Mouse (Mus musculus) MEL (cell line): Measurements from ENCODE around the gene Cldn11. TPM values are rescaled to one million over a fixed set of nuclear protein-coding genes. Genes with fewer than 3 reads are reported as not detected.

ENCODE experiments used
- DNase-seq: peaks from one replicate; pipeline ENCODE4 v3.0.0; 2011; ENCODE audit warnings: low read depth, low spot score
- H3K27ac ChIP-seq: 2 replicates; pipeline ENCODE4 v1.5.1; 2012; ENCODE audit warnings: low read depth, mild to moderate bottlenecking, control low read depth, low read length, moderate library complexity; ENCODE audit not compliant: control insufficient read depth
- H3K27me3 ChIP-seq, 2 experiments: fragments of 150-350 bp in 1 of 2; sonication (generic) in 1 of 2; 2 replicates each; pipeline ENCODE4 v1.6.1; 2012; ENCODE audit warnings: low read length in 2 of 2, mild to moderate bottlenecking in 2 of 2, improper control_type of control experiment in 1 of 2, moderate library complexity in 1 of 2; ENCODE audit not compliant: insufficient read depth in 2 of 2, control insufficient read depth in 1 of 2
- H3K36me3 ChIP-seq, 2 experiments: 2 replicates each; pipeline ENCODE4 v1.6.1; 2012 to 2014; ENCODE audit warnings: low read length in 2 of 2, improper control_type of control experiment in 1 of 2, inconsistent platforms in 1 of 2, mild to moderate bottlenecking in 1 of 2; ENCODE audit not compliant: insufficient read depth in 2 of 2, control insufficient read depth in 1 of 2
- H3K4me1 ChIP-seq, 2 experiments: fragments of 150-350 bp in 1 of 2; sonication (generic) in 1 of 2; 2 replicates each; pipeline ENCODE4 v1.6.1; 2012; ENCODE audit warnings: low read length in 2 of 2, improper control_type of control experiment in 1 of 2, mild to moderate bottlenecking in 1 of 2; ENCODE audit not compliant: insufficient read depth in 2 of 2, control insufficient read depth in 1 of 2
- H3K4me3 ChIP-seq, 2 experiments: fragments of 150-350 bp in 1 of 2; sonication (generic) in 1 of 2; 2 replicates each; pipeline ENCODE4 v1.5.1; 2012; ENCODE audit warnings: low read depth in 2 of 2, low read length in 2 of 2, mild to moderate bottlenecking in 2 of 2, moderate library complexity in 2 of 2, control low read depth in 1 of 2, improper control_type of control experiment in 1 of 2; ENCODE audit not compliant: control insufficient read depth in 1 of 2, insufficient read depth in 1 of 2
- H3K79me2 ChIP-seq: 2 replicates; pipeline ENCODE4 v1.6.1; 2012; ENCODE audit warnings: mild to moderate bottlenecking, low read length, moderate library complexity; ENCODE audit not compliant: control insufficient read depth, poor library complexity, insufficient read depth
- H3K9ac ChIP-seq: 2 replicates; pipeline ENCODE4 v1.6.1; 2012; ENCODE audit warnings: low read depth, mild to moderate bottlenecking, control low read depth, low read length, moderate library complexity; ENCODE audit not compliant: control insufficient read depth, poor library complexity, severe bottlenecking
- H3K9me3 ChIP-seq: fragments of 150-350 bp; sonication (generic); replicated peaks from 2 replicates; pipeline ENCODE4 v1.6.1; 2012; ENCODE audit warnings: mild to moderate bottlenecking, low read length, improper control_type of control experiment, moderate library complexity; ENCODE audit not compliant: insufficient read depth
- CTCF ChIP-seq, 3 experiments: IDR thresholded peaks in 2 of 3; conservative IDR thresholded peaks in 1 of 3; 2 replicates each; pipeline ENCODE4 v1.5.1; 2011 to 2012; ENCODE audit warnings: low read length in 3 of 3, low read depth in 2 of 3, mild to moderate bottlenecking in 2 of 3, improper control_type of control experiment in 1 of 3, inconsistent platforms in 1 of 3, mixed read lengths in 1 of 3, moderate library complexity in 1 of 3; ENCODE audit not compliant: control insufficient read depth in 1 of 3, insufficient read depth in 1 of 3, poor library complexity in 1 of 3, severe bottlenecking in 1 of 3
- ELF1 ChIP-seq: IDR thresholded peaks from 2 replicates; pipeline ENCODE4 v1.6.1; 2014; ENCODE audit warnings: low read depth, mild to moderate bottlenecking, inconsistent platforms, low read length, improper control_type of control experiment, moderate library complexity
- EP300 ChIP-seq, 2 experiments: IDR thresholded peaks; 2 replicates each; pipeline ENCODE4 v1.6.1; 2011; ENCODE audit warnings: improper control_type of control experiment in 2 of 2, low read length in 2 of 2, low read depth in 1 of 2, mild to moderate bottlenecking in 1 of 2
- ETS1 ChIP-seq: IDR thresholded peaks from 2 replicates; pipeline ENCODE4 v1.6.1; 2012; ENCODE audit warnings: low read depth, mild to moderate bottlenecking, inconsistent platforms, low read length, improper control_type of control experiment, moderate library complexity
- KAT2A ChIP-seq: conservative IDR thresholded peaks from 2 replicates; pipeline ENCODE4 v1.6.1; 2012; ENCODE audit warnings: low read depth, low read length, improper control_type of control experiment, inconsistent platforms
- MEF2A ChIP-seq: IDR thresholded peaks from 2 replicates; pipeline ENCODE4 v1.6.1; 2014; ENCODE audit warnings: low read depth, mild to moderate bottlenecking, inconsistent platforms, low read length, improper control_type of control experiment; ENCODE audit not compliant: poor library complexity, insufficient replicate concordance, severe bottlenecking; ENCODE audit errors: extremely low read depth
- MYC ChIP-seq: IDR thresholded peaks from 2 replicates; pipeline ENCODE4 v1.6.1; 2011; ENCODE audit warnings: low read depth, mild to moderate bottlenecking, low read length, improper control_type of control experiment, moderate library complexity
- NRF1 ChIP-seq: IDR thresholded peaks from 2 replicates; pipeline ENCODE4 v1.6.1; 2014; ENCODE audit warnings: low read depth, mild to moderate bottlenecking, inconsistent platforms, low read length, improper control_type of control experiment, moderate library complexity; ENCODE audit not compliant: poor library complexity, insufficient read depth, severe bottlenecking
- POLR2AphosphoS5 ChIP-seq: IDR thresholded peaks from 2 replicates; pipeline ENCODE4 v1.6.1; 2012; ENCODE audit warnings: low read depth, borderline replicate concordance, mild to moderate bottlenecking, inconsistent platforms, low read length, moderate library complexity, mixed read lengths
- RAD21 ChIP-seq: IDR thresholded peaks from 2 replicates; pipeline ENCODE4 v1.6.1; 2011; ENCODE audit warnings: mild to moderate bottlenecking, low read depth, low read length, improper control_type of control experiment
- SMC3 ChIP-seq: IDR thresholded peaks from 2 replicates; pipeline ENCODE4 v1.6.1; 2011; ENCODE audit warnings: low read depth, low read length, improper control_type of control experiment
- TCF12 ChIP-seq: IDR thresholded peaks from 2 replicates; pipeline ENCODE4 v1.6.1; 2014; ENCODE audit warnings: low read depth, mild to moderate bottlenecking, inconsistent platforms, low read length, improper control_type of control experiment, moderate library complexity
- USF2 ChIP-seq, 2 experiments: IDR thresholded peaks; 2 replicates each; pipeline ENCODE4 v1.6.1; 2011 to 2012; ENCODE audit warnings: improper control_type of control experiment in 2 of 2, low read length in 2 of 2, borderline replicate concordance in 1 of 2, inconsistent platforms in 1 of 2, low read depth in 1 of 2, mild to moderate bottlenecking in 1 of 2; ENCODE audit not compliant: insufficient read depth in 1 of 2
- ZC3H11A ChIP-seq: IDR thresholded peaks from 2 replicates; pipeline ENCODE4 v1.6.1; 2012; ENCODE audit warnings: low read depth, mild to moderate bottlenecking, inconsistent platforms, low read length, improper control_type of control experiment
- ZNF384 ChIP-seq: IDR thresholded peaks from 2 replicates; pipeline ENCODE4 v1.6.1; 2012; ENCODE audit warnings: low read depth, mild to moderate bottlenecking, inconsistent platforms, low read length, improper control_type of control experiment
- polyA plus RNA-seq, 2 experiments: library from polyadenylated mRNA; stranded (reverse) in 1 of 2; unstranded in 1 of 2; fragments of >175 nt in 1 of 2; fragments of >200 nt in 1 of 2; gene quantifications; 2 replicates each; pipeline versions ENCODE4 v1.2.1 to v1.2.4; 2012; ENCODE audit warnings: low replicate concordance in 2 of 2, low read depth in 1 of 2; ENCODE audit not compliant: insufficient read length in 2 of 2, insufficient read depth in 1 of 2, missing spikeins in 1 of 2
- total RNA-seq: library from RNA; depleted of rRNA; stranded (reverse); fragments of 300-350 nt; gene quantifications from 2 replicates; pipeline ENCODE4 v1.2.3, GENCODE M21; 2012

The Cldn11 gene
- total and polyA plus RNA-seq, 3 experiments: not detected

DNA sequence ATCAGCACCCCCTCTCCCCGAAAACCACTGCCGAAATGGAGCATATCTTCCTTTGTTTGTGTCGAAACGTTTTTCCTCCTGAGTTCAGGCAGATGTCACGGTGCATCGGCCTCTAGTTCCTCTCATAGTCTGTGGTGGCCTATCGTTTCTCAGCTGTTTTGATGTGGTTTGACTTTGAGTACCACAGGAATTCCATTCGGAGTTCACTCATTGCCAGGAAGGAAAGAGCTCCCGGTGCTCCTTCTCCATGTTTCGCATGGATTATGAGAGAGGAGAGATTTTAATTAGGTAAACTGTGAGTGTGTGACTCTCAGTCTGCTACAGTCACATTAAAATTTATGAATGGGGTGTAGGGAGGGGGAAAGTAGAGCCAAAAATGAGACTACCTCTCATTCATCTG is 10.3 kb downstream of the Cldn11 start:
- Histone ChIP-seq H3K79me2 (no peaks in the 10 kb centered on the region), H3K9me3 (no peaks in the 10 kb centered on the region), H3K36me3 (no peaks in the 10 kb centered on the region), H3K4me1 (0 out of 4 replicates have a peak, but pooled peaks cover 0 to 2% of the 10 kb centered on the region in 2 experiments), H3K4me3 (no peak overlapping the region), H3K27me3 (peaks cover 2% of the 10 kb centered on the region in 2 experiments; a peak in 2 of 4 replicates), H3K9ac (no peak overlapping the region), H3K27ac (no peak overlapping the region)
- DNase-seq: no peak
- TF ChIP-seq ETS1 (no peak), MYC (no peak), ZC3H11A (no peak), POLR2AphosphoS5 (no peak), ELF1 (no peak), ZNF384 (no peak)

DNA sequence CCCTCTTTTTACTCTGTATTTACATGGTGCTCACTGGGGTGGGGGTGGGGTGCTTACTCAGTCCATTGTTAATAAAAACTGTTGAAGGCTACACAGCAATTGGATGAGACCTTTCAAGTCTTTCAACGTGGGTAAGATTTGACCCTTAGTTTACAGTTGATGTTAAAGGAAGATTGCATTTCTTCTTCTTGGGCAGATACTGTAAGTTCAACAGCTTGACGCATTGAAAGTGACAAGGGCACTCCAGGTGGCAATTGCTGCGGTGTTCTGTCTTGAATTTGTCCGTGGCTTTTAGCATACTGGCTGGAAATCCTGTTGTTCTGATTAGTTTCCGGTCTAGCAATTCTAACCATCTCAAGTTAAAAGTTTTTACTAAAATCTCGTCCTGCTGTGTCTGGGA is 11.6 kb downstream of the Cldn11 start:
- Histone ChIP-seq H3K27me3 (peaks cover 2% of the 10 kb centered on the region in 2 experiments; a peak in 2 of 4 replicates), H3K4me1 (0 out of 4 replicates have a peak, but pooled peaks cover 0 to 2% of the 10 kb centered on the region in 2 experiments), H3K27ac (no peak overlapping the region), H3K36me3 (no peaks in the 10 kb centered on the region), H3K9ac (no peak overlapping the region), H3K9me3 (no peaks in the 10 kb centered on the region), H3K4me3 (no peak overlapping the region), H3K79me2 (no peaks in the 10 kb centered on the region)
- no peak for DNase-seq
- no peak for TF ChIP-seq TCF12
- no peak for TF ChIP-seq MEF2A
- TF ChIP-seq EP300 (IDR thresholded peaks at IDR 0.05; ENCODE audit: low read depth in 1 of 2, low read length in 2 of 2): no peak
- no peak for TF ChIP-seq SMC3
- TF ChIP-seq RAD21: no peak
- no peak for TF ChIP-seq CTCF (IDR thresholded peaks at IDR 0.05 in 2 of 3, conservative IDR thresholded peaks at IDR 0.05 in 1 of 3; ENCODE audit: control insufficient read depth in 1 of 3, insufficient read depth in 1 of 3, low read depth in 2 of 3, low read length in 3 of 3, poor library complexity in 1 of 3, severe bottlenecking in 1 of 3)
- no peak for TF ChIP-seq USF2 (IDR thresholded peaks at IDR 0.05; ENCODE audit: borderline replicate concordance in 1 of 2, insufficient read depth in 1 of 2, low read depth in 1 of 2, low read length in 2 of 2)
- no peak for TF ChIP-seq ZNF384
- no peak for TF ChIP-seq POLR2AphosphoS5
- TF ChIP-seq KAT2A: no peak
- TF ChIP-seq NRF1: no peak
